In genomic region chr12:108217572-108217971, GRCm38 (mm10) we compare ENCODE assay signal across 8 mouse cellular contexts. TPM values are rescaled to one million over a fixed set of nuclear protein-coding genes. Genes with fewer than 3 reads are reported as not detected.
DNase-seq lines count a peak whose midpoint lies in the region; ATAC-seq and TF ChIP-seq lines count a peak whose summit lies in the region.

No protein-coding gene starts in this region.

- H3K4me3 ChIP-seq in cortical plate, adult 2 months (ENCODE audit: insufficient read depth, low read length) = no peak overlapping the region
- H3K4me3 ChIP-seq in midbrain, embryonic 13.5 days (replicated peaks) = no peak overlapping the region

- H3K4me1 ChIP-seq in cortical plate, adult 2 months (ENCODE audit: control insufficient read depth, insufficient read depth, low read length) = peaks cover 2% of the 10 kb centered on the region; the same call in 1 of the 2 replicates
- H3K4me1 ChIP-seq in midbrain, embryonic 13.5 days (replicated peaks) = peaks cover 93% of the 10 kb centered on the region

- no peak overlapping the region for H3K27ac ChIP-seq in cortical plate, adult 2 months (ENCODE audit: insufficient read depth, low read length)
- peak overlapping the region; percentile 83 for H3K27ac ChIP-seq in midbrain, embryonic 13.5 days

- H3K27me3 ChIP-seq in midbrain, embryonic 13.5 days = no peaks in the 10 kb centered on the region

- H3K9ac ChIP-seq in midbrain, embryonic 13.5 days (replicated peaks) = no peak overlapping the region

- no peaks in the 10 kb centered on the region for H3K36me3 ChIP-seq in midbrain, embryonic 13.5 days

- TF ChIP-seq POLR2A in cortical plate, adult 2 months (IDR thresholded peaks at IDR 0.05; ENCODE audit: extremely low read depth, insufficient read depth, low read length) = no peak

- H3K4me2 ChIP-seq in midbrain, embryonic 13.5 days (replicated peaks) = no peak overlapping the region

- no peak for ATAC-seq in midbrain, embryonic 13.5 days
- no peak for ATAC-seq in activated CD4-positive, CD25-positive, alpha-beta regulatory T cell, adult 4 months

- peak; percentile 73 for TF ChIP-seq CTCF in cortical plate, adult 2 months (IDR thresholded peaks at IDR 0.05; ENCODE audit: extremely low read depth, insufficient read depth, low read length)

- peak; percentile 70 for DNase-seq in gastrocnemius, adult 18-20 months (ENCODE audit: low spot score)
- DNase-seq in gastrocnemius, postnatal 4 days (ENCODE audit: low spot score in 2 of 2) = no peak
- peak; percentile 68 for DNase-seq in urinary bladder, postnatal 14 days (ENCODE audit: low spot score)
- no peak for DNase-seq in urinary bladder, adult 18-20 months (ENCODE audit: low spot score in 2 of 2)
- DNase-seq in kidney, adult 9 months = peak; percentile 70

- 61% methylated on average over 5 of the region's 5 CpGs for WGBS in midbrain, embryonic 13.5 days

- no peaks in the 10 kb centered on the region for H3K9me3 ChIP-seq in midbrain, embryonic 13.5 days

RNA-seq across cellular contexts. Expression of gene Ccnk, which starts 38.2 kb away (rescaled TPM):
- total RNA-seq in gastrocnemius, adult 18-20 months (2021) = 100 to 1,000 TPM; 127 to 147 TPM
- total RNA-seq in gastrocnemius, postnatal 4 days (2021) = 10 to 100 TPM; 35.5 to 36.4 TPM
- polyA plus RNA-seq in cortical plate, adult 2 months (2012; rRNA removed) = 24.0 and 24.8 TPM in 2 replicates
- polyA plus RNA-seq in midbrain, embryonic 13.5 days (2015; fragmentation: Nextera tagmentation; extraction: Ambion mirVana) = 4.4 and 4.7 TPM in 2 replicates
- 1 to 10 TPM; 4.7 to 6.6 TPM for polyA plus RNA-seq in activated CD4-positive, CD25-positive, alpha-beta regulatory T cell, adult 4 months (2017; shearing (Covaris generic))

RNA-seq across cellular contexts. Expression of gene Setd3, which starts 38.5 kb away (rescaled TPM):
- total RNA-seq in gastrocnemius, adult 18-20 months (2021) = 100 to 1,000 TPM; 106 to 113 TPM
- total RNA-seq in gastrocnemius, postnatal 4 days (2021) = 100 to 1,000 TPM in 1 of 2 experiments, 10 to 100 TPM in 1; 98.9 to 107 TPM
- 107 and 110 TPM in 2 replicates for polyA plus RNA-seq in cortical plate, adult 2 months (2012; rRNA removed)
- 93.6 and 96.6 TPM in 2 replicates for polyA plus RNA-seq in midbrain, embryonic 13.5 days (2015; fragmentation: Nextera tagmentation; extraction: Ambion mirVana)
- polyA plus RNA-seq in activated CD4-positive, CD25-positive, alpha-beta regulatory T cell, adult 4 months (2017; shearing (Covaris generic)) = 10 to 100 TPM; 28.1 to 29.3 TPM

RNA-seq across cellular contexts. Expression of gene Ccdc85c, which starts 57.7 kb away (rescaled TPM):
- 10 to 100 TPM; 39.4 to 42.6 TPM for total RNA-seq in gastrocnemius, adult 18-20 months (2021)
- total RNA-seq in gastrocnemius, postnatal 4 days (2021) = 1 to 10 TPM; 7.3 to 8.4 TPM
- polyA plus RNA-seq in cortical plate, adult 2 months (2012; rRNA removed) = 40.8 and 42.1 TPM in 2 replicates
- polyA plus RNA-seq in midbrain, embryonic 13.5 days (2015; fragmentation: Nextera tagmentation; extraction: Ambion mirVana) = 19.5 and 21.5 TPM in 2 replicates
- under 1 TPM; 0.25 to 0.42 TPM for polyA plus RNA-seq in activated CD4-positive, CD25-positive, alpha-beta regulatory T cell, adult 4 months (2017; shearing (Covaris generic))

Comparison
In these comparisons a context has a peak if more than half of its experiments do, and no peak if none do; other contexts are left out.
1. DNase-seq: peak in gastrocnemius, adult 18-20 months (single experiment), urinary bladder, postnatal 14 days (single experiment) and kidney, adult 9 months (single experiment); none in gastrocnemius, postnatal 4 days (0 of 2) and urinary bladder, adult 18-20 months (0 of 2).
2. RNA of gene Ccdc85c, which starts 57.7 kb away (polyA plus RNA-seq): 40.8 to 42.1 TPM in cortical plate, adult 2 months and 19.5 to 21.5 TPM in midbrain, embryonic 13.5 days; 0.25 to 0.42 TPM in activated CD4-positive, CD25-positive, alpha-beta regulatory T cell, adult 4 months; every median in the first group is over 10 times any median in the second.